Mouse (Mus musculus): ENCODE results near the gene Olfr463. TPM values are rescaled to one million over a fixed set of nuclear protein-coding genes. Genes with fewer than 3 reads are reported as not detected.

Olfr463 gene
- polyA plus RNA-seq (2015; fragmentation: Nextera tagmentation; extraction: Ambion mirVana) = not detected in 2 replicates

GRCm38 (mm10) chr11:87897287-87897686, at the start of gene Olfr463:
Gene Olfr463, minus strand, starts transcription at chr11:87897387.
- Histone ChIP-seq H3K27ac (ENCODE audit: low read length) (no peak within 1 kb of the TSS), H3K27me3 (replicated peaks; ENCODE audit: control insufficient read depth, insufficient read depth, low read length) (no peaks in the 10 kb centered on the region), H3K9me3 (ENCODE audit: control insufficient read depth, low read length) (no peaks in the 10 kb centered on the region), H3K4me3 (ENCODE audit: low read length) (no peak within 1 kb of the TSS), H3K9ac (ENCODE audit: low read depth, low read length) (no peak within 1 kb of the TSS), H3K4me1 (ENCODE audit: control insufficient read depth, insufficient read depth, low read length) (no peaks in the 10 kb centered on the region), H3K36me3 (ENCODE audit: control insufficient read depth, insufficient read depth, low read length) (no peaks in the 10 kb centered on the region), H3K4me2 (ENCODE audit: low read depth, low read length) (no peak within 1 kb of the TSS)
- no peak for ATAC-seq

- H3K36me3 ChIP-seq (ENCODE audit: control insufficient read depth, insufficient read depth, low read length) = no peaks in the 10 kb centered on the region
- 78% methylated on average over 3 of the region's 3 CpGs for WGBS
- no peaks in the 10 kb centered on the region for H3K9me3 ChIP-seq (ENCODE audit: control insufficient read depth, low read length)
- H3K4me3 ChIP-seq (ENCODE audit: low read length) = no peak overlapping the region
- H3K9ac ChIP-seq (ENCODE audit: low read depth, low read length) = no peak overlapping the region
- H3K4me2 ChIP-seq (ENCODE audit: low read depth, low read length) = no peak overlapping the region
- no peaks in the 10 kb centered on the region for H3K27me3 ChIP-seq (replicated peaks; ENCODE audit: control insufficient read depth, insufficient read depth, low read length)
- no peak overlapping the region for H3K27ac ChIP-seq (ENCODE audit: low read length)
- ATAC-seq = no peak
- H3K4me1 ChIP-seq (ENCODE audit: control insufficient read depth, insufficient read depth, low read length) = no peaks in the 10 kb centered on the region
Measured at GRCm38 (mm10) chr11:87935467-87935866, 38.3 kb upstream of the Olfr463 start.

GRCm38 (mm10) chr11:87933731-87934130, 36.5 kb upstream of the Olfr463 start:
- Histone ChIP-seq H3K27me3 (replicated peaks; ENCODE audit: control insufficient read depth, insufficient read depth, low read length) (no peaks in the 10 kb centered on the region), H3K27ac (ENCODE audit: low read length) (no peak overlapping the region), H3K4me2 (ENCODE audit: low read depth, low read length) (no peak overlapping the region), H3K4me1 (ENCODE audit: control insufficient read depth, insufficient read depth, low read length) (no peaks in the 10 kb centered on the region), H3K36me3 (ENCODE audit: control insufficient read depth, insufficient read depth, low read length) (no peaks in the 10 kb centered on the region), H3K4me3 (ENCODE audit: low read length) (no peak overlapping the region), H3K9me3 (ENCODE audit: control insufficient read depth, low read length) (no peaks in the 10 kb centered on the region), H3K9ac (ENCODE audit: low read depth, low read length) (no peak overlapping the region)
- no peak for ATAC-seq
- 60% methylated on average over 2 of the region's 2 CpGs for WGBS

GRCm38 (mm10) chr11:87930348-87930747, 33.2 kb upstream of the Olfr463 start:
- H3K27me3 ChIP-seq (replicated peaks; ENCODE audit: control insufficient read depth, insufficient read depth, low read length) = no peaks in the 10 kb centered on the region
- no peak overlapping the region for H3K9ac ChIP-seq (ENCODE audit: low read depth, low read length)
- H3K4me2 ChIP-seq (ENCODE audit: low read depth, low read length) = no peak overlapping the region
- no peaks in the 10 kb centered on the region for H3K9me3 ChIP-seq (ENCODE audit: control insufficient read depth, low read length)
- ATAC-seq = no peak
- H3K4me3 ChIP-seq (ENCODE audit: low read length) = no peak overlapping the region
- H3K27ac ChIP-seq (ENCODE audit: low read length) = no peak overlapping the region
- no peaks in the 10 kb centered on the region for H3K4me1 ChIP-seq (ENCODE audit: control insufficient read depth, insufficient read depth, low read length)
- WGBS = 80% methylated on average over 2 of the region's 2 CpGs
- H3K36me3 ChIP-seq (ENCODE audit: control insufficient read depth, insufficient read depth, low read length) = no peaks in the 10 kb centered on the region

GRCm38 (mm10) chr11:87920966-87921365, 23.8 kb upstream of the Olfr463 start, which contains the start of gene Olfr464:
Gene Olfr464, minus strand, starts transcription at chr11:87920967.
- Histone ChIP-seq H3K4me2 (ENCODE audit: low read depth, low read length) (no peak within 1 kb of the TSS), H3K9me3 (ENCODE audit: control insufficient read depth, low read length) (no peaks in the 10 kb centered on the region), H3K4me3 (ENCODE audit: low read length) (no peak within 1 kb of the TSS), H3K27me3 (replicated peaks; ENCODE audit: control insufficient read depth, insufficient read depth, low read length) (no peaks in the 10 kb centered on the region), H3K4me1 (ENCODE audit: control insufficient read depth, insufficient read depth, low read length) (no peaks in the 10 kb centered on the region), H3K9ac (ENCODE audit: low read depth, low read length) (no peak within 1 kb of the TSS), H3K36me3 (ENCODE audit: control insufficient read depth, insufficient read depth, low read length) (no peaks in the 10 kb centered on the region), H3K27ac (ENCODE audit: low read length) (no peak within 1 kb of the TSS)
- ATAC-seq = no peak
- 32% methylated on average over 5 of the region's 5 CpGs for WGBS

GRCm38 (mm10) chr11:87920301-87920700, 23.1 kb upstream of the Olfr463 start:
- no peak for ATAC-seq
- 70% methylated on average over 2 of the region's 2 CpGs for WGBS
- H3K36me3 ChIP-seq (ENCODE audit: control insufficient read depth, insufficient read depth, low read length) = no peaks in the 10 kb centered on the region
- H3K27ac ChIP-seq (ENCODE audit: low read length) = no peak overlapping the region
- H3K4me1 ChIP-seq (ENCODE audit: control insufficient read depth, insufficient read depth, low read length) = no peaks in the 10 kb centered on the region
- H3K9ac ChIP-seq (ENCODE audit: low read depth, low read length) = no peak overlapping the region
- no peak overlapping the region for H3K4me2 ChIP-seq (ENCODE audit: low read depth, low read length)
- no peak overlapping the region for H3K4me3 ChIP-seq (ENCODE audit: low read length)
- H3K9me3 ChIP-seq (ENCODE audit: control insufficient read depth, low read length) = no peaks in the 10 kb centered on the region
- H3K27me3 ChIP-seq (replicated peaks; ENCODE audit: control insufficient read depth, insufficient read depth, low read length) = no peaks in the 10 kb centered on the region

GRCm38 (mm10) chr11:87916005-87916404, 18.8 kb upstream of the Olfr463 start:
- 83% methylated on average over 1 of the region's 1 CpGs for WGBS

GRCm38 (mm10) chr11:87904331-87904730, 7.1 kb upstream of the Olfr463 start:
- Histone ChIP-seq H3K27me3 (replicated peaks; ENCODE audit: control insufficient read depth, insufficient read depth, low read length) (no peaks in the 10 kb centered on the region), H3K4me3 (ENCODE audit: low read length) (no peak overlapping the region), H3K9me3 (ENCODE audit: control insufficient read depth, low read length) (no peaks in the 10 kb centered on the region), H3K4me2 (ENCODE audit: low read depth, low read length) (no peak overlapping the region), H3K36me3 (ENCODE audit: control insufficient read depth, insufficient read depth, low read length) (no peaks in the 10 kb centered on the region), H3K27ac (ENCODE audit: low read length) (no peak overlapping the region), H3K9ac (ENCODE audit: low read depth, low read length) (no peak overlapping the region), H3K4me1 (ENCODE audit: control insufficient read depth, insufficient read depth, low read length) (no peaks in the 10 kb centered on the region)
- ATAC-seq = no peak
- 68% methylated on average over 3 of the region's 3 CpGs for WGBS

More at GRCm38 (mm10) chr11:87916005-87916404, 18.8 kb upstream of the Olfr463 start:
- H3K9me3 ChIP-seq (ENCODE audit: control insufficient read depth, low read length) = no peaks in the 10 kb centered on the region
- no peak overlapping the region for H3K4me3 ChIP-seq (ENCODE audit: low read length)
- no peaks in the 10 kb centered on the region for H3K27me3 ChIP-seq (replicated peaks; ENCODE audit: control insufficient read depth, insufficient read depth, low read length)
- H3K4me1 ChIP-seq (ENCODE audit: control insufficient read depth, insufficient read depth, low read length) = no peaks in the 10 kb centered on the region
- ATAC-seq = no peak
- no peaks in the 10 kb centered on the region for H3K36me3 ChIP-seq (ENCODE audit: control insufficient read depth, insufficient read depth, low read length)
- no peak overlapping the region for H3K4me2 ChIP-seq (ENCODE audit: low read depth, low read length)
- H3K27ac ChIP-seq (ENCODE audit: low read length) = no peak overlapping the region
- H3K9ac ChIP-seq (ENCODE audit: low read depth, low read length) = no peak overlapping the region

- no peak within 1 kb of the TSS for H3K4me3 ChIP-seq (ENCODE audit: low read length)
- no peak within 1 kb of the TSS for H3K9ac ChIP-seq (ENCODE audit: low read depth, low read length)
- no peaks in the 10 kb centered on the region for H3K36me3 ChIP-seq (ENCODE audit: control insufficient read depth, insufficient read depth, low read length)
- ATAC-seq = no peak
- no peak within 1 kb of the TSS for H3K27ac ChIP-seq (ENCODE audit: low read length)
- 90% methylated on average over 6 of the region's 6 CpGs for WGBS
- H3K4me1 ChIP-seq (ENCODE audit: control insufficient read depth, insufficient read depth, low read length) = no peaks in the 10 kb centered on the region
- no peak within 1 kb of the TSS for H3K4me2 ChIP-seq (ENCODE audit: low read depth, low read length)
- no peaks in the 10 kb centered on the region for H3K9me3 ChIP-seq (ENCODE audit: control insufficient read depth, low read length)
- no peaks in the 10 kb centered on the region for H3K27me3 ChIP-seq (replicated peaks; ENCODE audit: control insufficient read depth, insufficient read depth, low read length)
Measured at GRCm38 (mm10) chr11:87892168-87892567, 5.0 kb downstream of the Olfr463 start, which contains the start of gene Olfr462. Gene Olfr462, minus strand, starts transcription at chr11:87892268.

- WGBS = 77% methylated on average over 5 of the region's 5 CpGs
- H3K36me3 ChIP-seq (ENCODE audit: control insufficient read depth, insufficient read depth, low read length) = no peaks in the 10 kb centered on the region
- H3K4me2 ChIP-seq (ENCODE audit: low read depth, low read length) = no peak overlapping the region
- no peak overlapping the region for H3K27ac ChIP-seq (ENCODE audit: low read length)
- no peak overlapping the region for H3K9ac ChIP-seq (ENCODE audit: low read depth, low read length)
- H3K27me3 ChIP-seq (replicated peaks; ENCODE audit: control insufficient read depth, insufficient read depth, low read length) = no peaks in the 10 kb centered on the region
- no peak overlapping the region for H3K4me3 ChIP-seq (ENCODE audit: low read length)
- H3K9me3 ChIP-seq (ENCODE audit: control insufficient read depth, low read length) = no peaks in the 10 kb centered on the region
- H3K4me1 ChIP-seq (ENCODE audit: control insufficient read depth, insufficient read depth, low read length) = no peaks in the 10 kb centered on the region
- ATAC-seq = no peak
Measured at GRCm38 (mm10) chr11:87884856-87885255, 12.3 kb downstream of the Olfr463 start.
